Mouse (Mus musculus) colon, adult 2 months (tissue): ENCODE measurements around the gene Popdc3. TPM values are rescaled to one million over a fixed set of nuclear protein-coding genes. Genes with fewer than 3 reads are reported as not detected.

ENCODE experiments used
- polyA plus RNA-seq: library from polyadenylated mRNA; depleted of rRNA; stranded (reverse); fragments of >200 nt; gene quantifications from 2 replicates; pipeline ENCODE4 v1.2.3, GENCODE M21; 2012; rRNA removed

Popdc3 gene
- polyA plus RNA-seq: 0.10 and 0.15 TPM in 2 replicates

GRCm38 (mm10) chr10:45177798-45178197, at the start of gene Popdc3:
Gene Popdc3, plus strand, starts transcription at chr10:45178098.

GRCm38 (mm10) chr10:45335434-45336422, 157.8 kb downstream of the Popdc3 start, which contains the start of gene Bves:
Gene Bves, plus strand, starts transcription at chr10:45335772.

Other genes with a start within 250 kb of the Popdc3 start
- 7.5 and 8.1 TPM in 2 replicates for gene Prep, start 110.9 kb upstream of the Popdc3 start, polyA plus RNA-seq
- 1.8 and 2.4 TPM in 2 replicates for gene Bves, start 157.7 kb downstream of the Popdc3 start, polyA plus RNA-seq